Mouse (Mus musculus): ENCODE results near the gene Neb. TPM values are rescaled to one million over a fixed set of nuclear protein-coding genes. Genes with fewer than 3 reads are reported as not detected.

The Neb gene
- total RNA-seq, 2 experiments from 2014 or later: 4.1 to 6.5 TPM

- no peak for DNase-seq
Observed at GRCm38 (mm10) chr2:52374706-52375105, 3.6 kb downstream of the Neb start.

- DNase-seq: no peak
Observed at GRCm38 (mm10) chr2:52372480-52372879, 5.8 kb downstream of the Neb start.

- no peak for DNase-seq
Observed at GRCm38 (mm10) chr2:52372080-52372479, 6.2 kb downstream of the Neb start.

- DNase-seq: peak; percentile 73
Observed at GRCm38 (mm10) chr2:52371066-52371465, 7.2 kb downstream of the Neb start.

GRCm38 (mm10) chr2:52369622-52370021, 8.7 kb downstream of the Neb start:
- DNase-seq: no peak

- no peak for DNase-seq
Observed at GRCm38 (mm10) chr2:52367665-52368064, 10.6 kb downstream of the Neb start.

GRCm38 (mm10) chr2:52367248-52367647, 11.0 kb downstream of the Neb start:
- no peak for DNase-seq

- no peak for DNase-seq
Observed at GRCm38 (mm10) chr2:52361086-52361485, 17.2 kb downstream of the Neb start.

GRCm38 (mm10) chr2:52359722-52360121, 18.6 kb downstream of the Neb start:
- DNase-seq: no peak

- no peak for DNase-seq
Observed at GRCm38 (mm10) chr2:52358156-52358555, 20.1 kb downstream of the Neb start.

- no peak for DNase-seq
Observed at GRCm38 (mm10) chr2:52351029-52351428, 27.2 kb downstream of the Neb start.

- DNase-seq: no peak
Observed at GRCm38 (mm10) chr2:52340990-52341389, 37.3 kb downstream of the Neb start.

GRCm38 (mm10) chr2:52335556-52335955, 42.7 kb downstream of the Neb start:
- no peak for DNase-seq

- no peak for DNase-seq
Observed at GRCm38 (mm10) chr2:52335087-52335486, 43.2 kb downstream of the Neb start.

- DNase-seq: no peak
Observed at GRCm38 (mm10) chr2:52333535-52333934, 44.7 kb downstream of the Neb start.

GRCm38 (mm10) chr2:52331761-52332160, 46.5 kb downstream of the Neb start:
- no peak for DNase-seq

GRCm38 (mm10) chr2:52327244-52327815, 50.9 kb downstream of the Neb start:
- DNase-seq: no peak

- DNase-seq: no peak
Observed at GRCm38 (mm10) chr2:52321866-52322265, 56.4 kb downstream of the Neb start.

- no peak for DNase-seq
Observed at GRCm38 (mm10) chr2:52320175-52320574, 58.1 kb downstream of the Neb start.

GRCm38 (mm10) chr2:52319020-52319567, 59.2 kb downstream of the Neb start:
- peak; percentile 18 for DNase-seq

- DNase-seq: no peak
Observed at GRCm38 (mm10) chr2:52317471-52317870, 60.8 kb downstream of the Neb start.

GRCm38 (mm10) chr2:52315737-52316136, 62.5 kb downstream of the Neb start:
- no peak for DNase-seq

GRCm38 (mm10) chr2:52314922-52315730, 63.1 kb downstream of the Neb start:
- no peak for DNase-seq

GRCm38 (mm10) chr2:52310757-52311156, 67.5 kb downstream of the Neb start:
- no peak for DNase-seq

Measured in heart, postnatal 4 days (tissue).